9 mouse cellular contexts compared by ENCODE assay signal in the genomic region with DNA sequence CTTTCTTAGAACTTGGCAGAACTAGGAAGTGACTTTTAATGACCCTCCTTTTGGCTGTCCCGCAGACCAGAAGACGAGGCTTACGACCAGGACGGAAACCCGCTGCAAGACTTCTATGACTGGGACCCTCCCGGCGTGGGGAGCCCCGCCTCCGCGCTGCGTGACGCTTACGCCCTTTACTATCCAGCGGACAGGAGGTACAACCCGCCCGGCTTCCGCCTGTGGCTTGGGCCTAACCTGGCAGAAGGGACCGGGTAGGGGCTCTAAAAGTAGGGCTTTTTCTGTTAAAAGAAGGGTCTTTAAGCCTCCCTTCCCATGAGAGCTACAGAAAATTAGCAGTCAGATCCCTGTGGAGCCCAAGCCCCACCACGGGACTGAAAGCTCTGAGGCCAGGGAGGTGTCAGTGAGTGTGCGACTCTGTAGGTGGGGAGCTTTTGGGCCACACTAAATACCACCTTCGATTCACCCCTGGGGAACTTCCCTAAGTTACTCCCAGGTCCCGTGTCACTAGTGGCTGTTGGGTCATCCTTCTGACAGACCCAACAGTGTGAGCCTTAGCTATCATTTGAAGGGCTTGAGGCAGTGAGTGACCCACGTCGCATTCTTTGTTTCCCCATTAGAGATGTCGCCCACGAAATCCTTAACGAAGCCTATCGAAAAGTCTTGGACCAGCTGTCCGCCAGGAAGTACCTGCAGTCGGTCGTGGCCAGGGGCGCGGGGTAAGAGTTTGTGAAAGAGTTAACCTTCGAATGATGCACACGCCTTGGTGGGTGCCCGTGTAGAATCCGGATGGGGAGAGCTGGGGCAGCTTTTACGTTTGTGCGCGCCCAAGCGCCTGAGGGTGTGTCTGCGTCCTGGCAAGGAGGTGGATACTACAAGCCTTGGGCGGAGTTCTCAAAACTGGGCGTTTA. TPM values are rescaled to one million over a fixed set of nuclear protein-coding genes. Genes with fewer than 3 reads are reported as not detected.
DNase-seq lines count a peak whose midpoint lies in the region; ATAC-seq lines count a peak whose summit lies in the region.
"Had no signal": no experiment of that assay in that cellular context is flagged by ENCODE, and none has a peak within 500 bp of the region (broad histone marks: within the 10 kb centered on the region; RNA-seq: fewer than 3 reads in every experiment).

No protein-coding gene starts in this region.

- no peaks in the 10 kb centered on the region for H3K9me3 ChIP-seq in embryonic facial prominence, embryonic 10.5 days
- no peaks in the 10 kb centered on the region for H3K9me3 ChIP-seq in hindbrain, embryonic 15.5 days
- no peaks in the 10 kb centered on the region for H3K9me3 ChIP-seq in midbrain, embryonic 15.5 days

- peak overlapping the region; percentile 54 for H3K4me3 ChIP-seq in embryonic facial prominence, embryonic 10.5 days
- peak overlapping the region; percentile 48 for H3K4me3 ChIP-seq in hindbrain, embryonic 15.5 days
- peak overlapping the region; percentile 46 for H3K4me3 ChIP-seq in midbrain, embryonic 15.5 days

- H3K27me3 ChIP-seq in embryonic facial prominence, embryonic 10.5 days (replicated peaks; ENCODE audit: low read depth, poor library complexity, severe bottlenecking): peaks cover 86% of the 10 kb centered on the region
- H3K27me3 ChIP-seq in hindbrain, embryonic 15.5 days: peaks cover 30% of the 10 kb centered on the region
- peaks cover 30% of the 10 kb centered on the region for H3K27me3 ChIP-seq in midbrain, embryonic 15.5 days (replicated peaks)

- no peak overlapping the region for H3K27ac ChIP-seq in embryonic facial prominence, embryonic 10.5 days (replicated peaks)
- H3K27ac ChIP-seq in hindbrain, embryonic 15.5 days (replicated peaks): peak overlapping the region; percentile 84
- H3K27ac ChIP-seq in midbrain, embryonic 15.5 days: peak overlapping the region; percentile 78

- H3K9ac ChIP-seq in hindbrain, embryonic 15.5 days: peak overlapping the region; percentile 51
- peak overlapping the region; percentile 48 for H3K9ac ChIP-seq in midbrain, embryonic 15.5 days

- no peaks in the 10 kb centered on the region for H3K36me3 ChIP-seq in embryonic facial prominence, embryonic 10.5 days (replicated peaks)
- no peaks in the 10 kb centered on the region for H3K36me3 ChIP-seq in hindbrain, embryonic 15.5 days
- H3K36me3 ChIP-seq in midbrain, embryonic 15.5 days (replicated peaks): no peaks in the 10 kb centered on the region

- peak; percentile 64 for ATAC-seq in hindbrain, embryonic 15.5 days (ENCODE audit: low FRiP score, low read depth)
- peak; percentile 57 for ATAC-seq in midbrain, embryonic 15.5 days (replicated peaks)
- ATAC-seq in inflammation-experienced regulatory T-cells, adult 6 months: no peak

- H3K4me2 ChIP-seq in hindbrain, embryonic 15.5 days: peak overlapping the region; percentile 74
- H3K4me2 ChIP-seq in midbrain, embryonic 15.5 days: peak overlapping the region; percentile 75

- peaks cover 40% of the 10 kb centered on the region for H3K4me1 ChIP-seq in embryonic facial prominence, embryonic 10.5 days
- peaks cover 48% of the 10 kb centered on the region for H3K4me1 ChIP-seq in hindbrain, embryonic 15.5 days (replicated peaks)
- peaks cover 43% of the 10 kb centered on the region for H3K4me1 ChIP-seq in midbrain, embryonic 15.5 days

- WGBS in embryonic facial prominence, embryonic 10.5 days: under 1% methylated on average over 44 of the region's 44 CpGs
- under 1% methylated on average over 44 of the region's 44 CpGs for WGBS in hindbrain, embryonic 15.5 days
- under 1% methylated on average over 44 of the region's 44 CpGs for WGBS in midbrain, embryonic 15.5 days

- peak; percentile 26 for DNase-seq in kidney, postnatal 10 days
- no peak for DNase-seq in kidney, postnatal 36 days
- DNase-seq in embryonic facial prominence, embryonic 10.5 days (ENCODE audit: low spot score): peak; percentile 66
- DNase-seq in natural killer cell, adult 2 months (ENCODE audit: low spot score in 2 of 2): no peak
- no peak for DNase-seq in thymus, postnatal 0 days (ENCODE audit: low spot score)

RNA-seq across cellular contexts. Expression of gene Adcyap1, which starts 3.6 kb away (rescaled TPM):
- 1.5 and 2.1 TPM in 2 replicates for polyA plus RNA-seq in embryonic facial prominence, embryonic 10.5 days (2016; fragmentation: Nextera tagmentation; extraction: Ambion mirVana)
- polyA plus RNA-seq in hindbrain, embryonic 15.5 days (2015; fragmentation: Nextera tagmentation; extraction: Ambion mirVana): 28.4 and 33.8 TPM in 2 replicates
- polyA plus RNA-seq in midbrain, embryonic 15.5 days (2015; fragmentation: Nextera tagmentation; extraction: Ambion mirVana): 18.0 and 20.1 TPM in 2 replicates
- polyA plus RNA-seq in thymus, postnatal 0 days (2015; fragmentation: Nextera tagmentation; extraction: Ambion mirVana): 0.26 and 0.33 TPM in 2 replicates
- polyA plus RNA-seq in inflammation-experienced regulatory T-cells, adult 6 months (2017; shearing (Covaris generic)): not detected
- polyA plus RNA-seq: testis, adult 2 months had no signal

Comparison
In these comparisons a context has a peak if more than half of its experiments do, and no peak if none do; other contexts are left out.
1. DNase-seq: peak in kidney, postnatal 10 days (single experiment) and embryonic facial prominence, embryonic 10.5 days (single experiment); none in kidney, postnatal 36 days (0 of 2), natural killer cell, adult 2 months (0 of 2) and thymus, postnatal 0 days (single experiment).
2. Peak in every context shown above with its lines, with median percentiles within 50 percentile points of each other: H3K4me3 ChIP-seq.